In the genomic region with DNA sequence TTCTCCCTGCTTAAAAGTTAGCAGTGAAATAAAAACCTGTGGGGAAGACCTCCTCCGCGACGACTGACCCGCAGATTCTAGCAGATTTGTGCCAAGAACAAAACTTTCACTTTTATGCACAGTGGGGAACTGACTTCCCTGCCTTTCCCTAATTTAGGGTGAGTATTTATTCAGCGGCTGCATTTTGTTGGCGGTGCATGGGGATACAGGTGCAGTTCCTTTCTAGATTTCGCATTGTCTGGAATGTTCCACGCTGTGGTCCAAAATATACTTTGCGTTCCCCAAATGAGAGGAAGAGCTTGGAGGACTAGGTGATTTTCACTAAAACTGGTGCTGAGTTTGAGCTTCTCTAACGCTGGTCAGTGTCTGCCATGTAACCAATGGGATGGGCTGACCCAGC, we compare ENCODE assay signal across 12 mouse cellular contexts. TPM values are rescaled to one million over a fixed set of nuclear protein-coding genes. Genes with fewer than 3 reads are reported as not detected.
DNase-seq lines count a peak whose midpoint lies in the region; ATAC-seq and TF ChIP-seq lines count a peak whose summit lies in the region.
"Had no signal": no experiment of that assay in that cellular context is flagged by ENCODE, and none has a peak within 500 bp of the region (broad histone marks: within the 10 kb centered on the region; RNA-seq: fewer than 3 reads in every experiment).

No protein-coding gene starts in this region.

- ATAC-seq in kidney, embryonic 16.5 days (ENCODE audit: low FRiP score, low TSS enrichment): no peak
- no peak for ATAC-seq in embryonic facial prominence, embryonic 14.5 days (ENCODE audit: low read depth)
- no peak for ATAC-seq in limb, embryonic 14.5 days (ENCODE audit: low FRiP score, low read depth)
- ATAC-seq: forebrain, postnatal 0 days had no signal

- no peaks in the 10 kb centered on the region for H3K9me3 ChIP-seq in kidney, embryonic 16.5 days (ENCODE audit: low read length)
- H3K9me3 ChIP-seq in embryonic facial prominence, embryonic 14.5 days (ENCODE audit: control insufficient read depth, low read length): peaks cover 3% of the 10 kb centered on the region; the same call in 1 of the 2 replicates
- no peaks in the 10 kb centered on the region for H3K9me3 ChIP-seq in limb, embryonic 14.5 days (ENCODE audit: control insufficient read depth, low read length)
- H3K9me3 ChIP-seq: embryonic facial prominence, embryonic 15.5 days had no signal

- H3K4me2 ChIP-seq in kidney, embryonic 16.5 days (replicated peaks; ENCODE audit: low read depth, low read length): peak overlapping the region; percentile 29
- peak overlapping the region; percentile 23 for H3K4me2 ChIP-seq in embryonic facial prominence, embryonic 14.5 days (ENCODE audit: low read depth, low read length)
- 0 out of 2 replicates have a peak overlapping the region, but pooled peaks have one; percentile 10 for H3K4me2 ChIP-seq in limb, embryonic 14.5 days (replicated peaks; ENCODE audit: low read depth, low read length, severe bottlenecking)
- H3K4me2 ChIP-seq: embryonic facial prominence, embryonic 15.5 days had no signal

- no peak overlapping the region for H3K4me3 ChIP-seq in kidney, embryonic 16.5 days (ENCODE audit: low read length)
- H3K4me3 ChIP-seq in bone marrow macrophage, adult 2 months (ENCODE audit: insufficient read depth, low read length): peak overlapping the region; percentile 54
- H3K4me3 ChIP-seq in embryonic facial prominence, embryonic 14.5 days (ENCODE audit: low read depth, low read length): no peak overlapping the region
- H3K4me3 ChIP-seq in limb, embryonic 14.5 days (replicated peaks; ENCODE audit: low read length): no peak overlapping the region
- H3K4me3 ChIP-seq: embryonic facial prominence, embryonic 15.5 days had no signal

- TF ChIP-seq POLR2A in bone marrow macrophage, adult 2 months (IDR thresholded peaks at IDR 0.05; ENCODE audit: borderline replicate concordance, low read depth, low read length): no peak
- TF ChIP-seq POLR2A in limb, embryonic 14.5 days (IDR thresholded peaks at IDR 0.05; ENCODE audit: borderline replicate concordance, extremely low read depth, insufficient read depth, insufficient read length): no peak

- no peaks in the 10 kb centered on the region for H3K27me3 ChIP-seq in kidney, embryonic 16.5 days (ENCODE audit: insufficient read depth, low read length)
- no peaks in the 10 kb centered on the region for H3K27me3 ChIP-seq in embryonic facial prominence, embryonic 14.5 days (replicated peaks; ENCODE audit: control insufficient read depth, insufficient read depth, low read length)
- no peaks in the 10 kb centered on the region for H3K27me3 ChIP-seq in limb, embryonic 14.5 days (ENCODE audit: control insufficient read depth, insufficient read depth, low read length)
- H3K27me3 ChIP-seq: embryonic facial prominence, embryonic 15.5 days had no signal

- no peak overlapping the region for H3K27ac ChIP-seq in kidney, embryonic 16.5 days (ENCODE audit: low read length)
- H3K27ac ChIP-seq in bone marrow macrophage, adult 2 months (ENCODE audit: insufficient read depth, low read depth, low read length): peak overlapping the region; percentile 99
- H3K27ac ChIP-seq in embryonic facial prominence, embryonic 14.5 days (replicated peaks; ENCODE audit: low read depth, low read length): no peak overlapping the region
- H3K27ac ChIP-seq in limb, embryonic 14.5 days (replicated peaks; ENCODE audit: low read depth, low read length): no peak overlapping the region
- H3K27ac ChIP-seq: embryonic facial prominence, embryonic 15.5 days had no signal

- no peak overlapping the region for H3K9ac ChIP-seq in kidney, embryonic 16.5 days (replicated peaks; ENCODE audit: low read length)
- H3K9ac ChIP-seq in embryonic facial prominence, embryonic 14.5 days (ENCODE audit: low read depth, low read length): no peak overlapping the region
- H3K9ac ChIP-seq in limb, embryonic 14.5 days (ENCODE audit: low read depth, low read length, severe bottlenecking): no peak overlapping the region
- H3K9ac ChIP-seq: embryonic facial prominence, embryonic 15.5 days; forebrain, postnatal 0 days had no signal

- H3K4me1 ChIP-seq in kidney, embryonic 16.5 days (ENCODE audit: insufficient read depth, low read length): peaks cover 16% of the 10 kb centered on the region; the same call in 1 of the 2 replicates
- peaks cover 18% of the 10 kb centered on the region for H3K4me1 ChIP-seq in bone marrow macrophage, adult 2 months (ENCODE audit: control insufficient read depth, insufficient read depth, low read length)
- peaks cover 9% of the 10 kb centered on the region; the same call in 1 of the 2 replicates for H3K4me1 ChIP-seq in embryonic facial prominence, embryonic 14.5 days (ENCODE audit: control insufficient read depth, insufficient read depth, low read length)
- H3K4me1 ChIP-seq in limb, embryonic 14.5 days (ENCODE audit: control insufficient read depth, insufficient read depth, low read length): 0 out of 2 replicates have a peak, but pooled peaks cover 4% of the 10 kb centered on the region
- H3K4me1 ChIP-seq: embryonic facial prominence, embryonic 15.5 days had no signal

- WGBS in kidney, embryonic 16.5 days: 33% methylated on average over 10 of the region's 10 CpGs
- 30% methylated on average over 10 of the region's 10 CpGs for WGBS in embryonic facial prominence, embryonic 14.5 days
- 32% methylated on average over 10 of the region's 10 CpGs for WGBS in limb, embryonic 14.5 days

- no peak for TF ChIP-seq CTCF in bone marrow macrophage, adult 2 months (IDR thresholded peaks at IDR 0.05; ENCODE audit: low read depth, low read length)

- no peak for DNase-seq in kidney, postnatal 4 days
- no peak for DNase-seq in embryonic facial prominence, embryonic 14.5 days (ENCODE audit: low spot score)
- DNase-seq in limb, embryonic 14.5 days (ENCODE audit: low spot score): no peak
- no peak for DNase-seq in frontal cortex, postnatal 36 days (ENCODE audit: low spot score in 2 of 2)
- no peak for DNase-seq in cerebellum, postnatal 4 days (ENCODE audit: low spot score in 2 of 2)
- DNase-seq: cerebellum, adult 8-10 months; forebrain, postnatal 0 days; kidney, adult 2 months; lung, postnatal 4 days had no signal

- no peaks in the 10 kb centered on the region for H3K36me3 ChIP-seq in kidney, embryonic 16.5 days (ENCODE audit: insufficient read depth, low read length)
- no peaks in the 10 kb centered on the region for H3K36me3 ChIP-seq in embryonic facial prominence, embryonic 14.5 days (ENCODE audit: control insufficient read depth, insufficient read depth, low read length)
- H3K36me3 ChIP-seq in limb, embryonic 14.5 days (ENCODE audit: control insufficient read depth, insufficient read depth, low read length): no peaks in the 10 kb centered on the region
- H3K36me3 ChIP-seq: embryonic facial prominence, embryonic 15.5 days had no signal

RNA-seq across cellular contexts. Expression of a gene that starts 16.6 kb away (rescaled TPM):
- 6.3 and 6.4 TPM in 2 replicates for polyA plus RNA-seq in kidney, embryonic 16.5 days (2015; fragmentation: Nextera tagmentation; extraction: Ambion mirVana)
- polyA plus RNA-seq in bone marrow macrophage, adult 2 months (2012; ENCODE audit: insufficient read depth, insufficient read length, missing spikeins): 32.2 and 41.1 TPM in 2 replicates
- polyA plus RNA-seq in embryonic facial prominence, embryonic 14.5 days (2014; fragmentation: Nextera tagmentation; extraction: Ambion mirVana): 13.7 and 15.3 TPM in 2 replicates
- 0.91 and 2.1 TPM in 2 replicates for polyA plus RNA-seq in limb, embryonic 14.5 days (2012; rRNA removed)
- polyA plus RNA-seq in limb, embryonic 14.5 days (2014; fragmentation: Nextera tagmentation; extraction: Ambion mirVana): 1.7 and 2.3 TPM in 2 replicates
